Mouse (Mus musculus): ENCODE data around the gene Ceacam18. TPM values are rescaled to one million over a fixed set of nuclear protein-coding genes. Genes with fewer than 3 reads are reported as not detected.

The Ceacam18 gene
- polyA plus RNA-seq (2012; rRNA removed) = 0.04 TPM in 1 of 2 replicates, not detected in the other

- Histone ChIP-seq H3K4me3 (ENCODE audit: insufficient read depth, low read length) (no peak within 1 kb of the TSS), H3K4me1 (ENCODE audit: control insufficient read depth, insufficient read depth, low read length) (no peaks in the 10 kb centered on the region), H3K27ac (ENCODE audit: insufficient read depth, low read length) (no peak within 1 kb of the TSS)
- TF ChIP-seq POLR2A (IDR thresholded peaks at IDR 0.05; ENCODE audit: extremely low read depth, insufficient read depth, low read length) = no peak
- TF ChIP-seq CTCF (IDR thresholded peaks at IDR 0.05; ENCODE audit: extremely low read depth, insufficient read depth, low read length) = no peak
These were observed at the start of gene Ceacam18 for GRCm38 (mm10) chr7:43634500-43634899. Gene Ceacam18 (plus strand): TSS chr7:43634707.

GRCm38 (mm10) chr7:43584790-43585189, 49.7 kb upstream of the Ceacam18 start:
- TF ChIP-seq POLR2A (IDR thresholded peaks at IDR 0.05; ENCODE audit: extremely low read depth, insufficient read depth, low read length) (no peak), CTCF (IDR thresholded peaks at IDR 0.05; ENCODE audit: extremely low read depth, insufficient read depth, low read length) (peak; percentile 20; the same call in 1 of the 2 replicates)
- no peaks in the 10 kb centered on the region; the same call in 1 of the 2 replicates for H3K4me1 ChIP-seq (ENCODE audit: control insufficient read depth, insufficient read depth, low read length)
- no peak overlapping the region for H3K27ac ChIP-seq (ENCODE audit: insufficient read depth, low read length)
- no peak overlapping the region for H3K4me3 ChIP-seq (ENCODE audit: insufficient read depth, low read length)

GRCm38 (mm10) chr7:43601884-43602283, 32.6 kb upstream of the Ceacam18 start:
- TF ChIP-seq POLR2A (IDR thresholded peaks at IDR 0.05; ENCODE audit: extremely low read depth, insufficient read depth, low read length) (no peak), CTCF (IDR thresholded peaks at IDR 0.05; ENCODE audit: extremely low read depth, insufficient read depth, low read length) (no peak)
- Histone ChIP-seq H3K4me3 (ENCODE audit: insufficient read depth, low read length) (no peak overlapping the region), H3K27ac (ENCODE audit: insufficient read depth, low read length) (no peak overlapping the region), H3K4me1 (ENCODE audit: control insufficient read depth, insufficient read depth, low read length) (no peaks in the 10 kb centered on the region; the same call in 1 of the 2 replicates)

- TF ChIP-seq POLR2A (IDR thresholded peaks at IDR 0.05; ENCODE audit: extremely low read depth, insufficient read depth, low read length) (no peak), CTCF (IDR thresholded peaks at IDR 0.05; ENCODE audit: extremely low read depth, insufficient read depth, low read length) (no peak)
- H3K4me3 ChIP-seq (ENCODE audit: insufficient read depth, low read length) = peak within 1 kb of the TSS; percentile 26
These were observed 27.4 kb upstream of the Ceacam18 start, which contains the start of gene Zfp819 for GRCm38 (mm10) chr7:43606896-43607742. Gene Zfp819 (plus strand): TSS chr7:43607169.

GRCm38 (mm10) chr7:43607743-43608287, 26.7 kb upstream of the Ceacam18 start:
- no peak for TF ChIP-seq POLR2A (IDR thresholded peaks at IDR 0.05; ENCODE audit: extremely low read depth, insufficient read depth, low read length)
- TF ChIP-seq CTCF (IDR thresholded peaks at IDR 0.05; ENCODE audit: extremely low read depth, insufficient read depth, low read length) = no peak
- Histone ChIP-seq H3K27ac (ENCODE audit: insufficient read depth, low read length) (no peak overlapping the region), H3K4me3 (ENCODE audit: insufficient read depth, low read length) (no peak overlapping the region; the same call in 1 of the 2 replicates), H3K4me1 (ENCODE audit: control insufficient read depth, insufficient read depth, low read length) (no peaks in the 10 kb centered on the region)

More at GRCm38 (mm10) chr7:43606896-43607742, 27.4 kb upstream of the Ceacam18 start, which contains the start of gene Zfp819:
- Histone ChIP-seq H3K27ac (ENCODE audit: insufficient read depth, low read length) (no peak within 1 kb of the TSS), H3K4me1 (ENCODE audit: control insufficient read depth, insufficient read depth, low read length) (no peaks in the 10 kb centered on the region; the same call in 1 of the 2 replicates)

- no peaks in the 10 kb centered on the region for H3K4me1 ChIP-seq (ENCODE audit: control insufficient read depth, insufficient read depth, low read length)
- TF ChIP-seq CTCF (IDR thresholded peaks at IDR 0.05; ENCODE audit: extremely low read depth, insufficient read depth, low read length) (no peak), POLR2A (IDR thresholded peaks at IDR 0.05; ENCODE audit: extremely low read depth, insufficient read depth, low read length) (no peak)
- no peak overlapping the region for H3K4me3 ChIP-seq (ENCODE audit: insufficient read depth, low read length)
- no peak overlapping the region for H3K27ac ChIP-seq (ENCODE audit: insufficient read depth, low read length)
These were observed 26.1 kb upstream of the Ceacam18 start for GRCm38 (mm10) chr7:43608316-43608824.

- Histone ChIP-seq H3K4me1 (ENCODE audit: control insufficient read depth, insufficient read depth, low read length) (no peaks in the 10 kb centered on the region), H3K4me3 (ENCODE audit: insufficient read depth, low read length) (no peak overlapping the region), H3K27ac (ENCODE audit: insufficient read depth, low read length) (no peak overlapping the region)
- TF ChIP-seq POLR2A (IDR thresholded peaks at IDR 0.05; ENCODE audit: extremely low read depth, insufficient read depth, low read length) = no peak
- no peak for TF ChIP-seq CTCF (IDR thresholded peaks at IDR 0.05; ENCODE audit: extremely low read depth, insufficient read depth, low read length)
These were observed 20.5 kb upstream of the Ceacam18 start for GRCm38 (mm10) chr7:43613816-43614551.

- Histone ChIP-seq H3K4me1 (ENCODE audit: control insufficient read depth, insufficient read depth, low read length) (no peaks in the 10 kb centered on the region), H3K27ac (ENCODE audit: insufficient read depth, low read length) (no peak overlapping the region), H3K4me3 (ENCODE audit: insufficient read depth, low read length) (no peak overlapping the region)
- TF ChIP-seq POLR2A (IDR thresholded peaks at IDR 0.05; ENCODE audit: extremely low read depth, insufficient read depth, low read length) = no peak
- no peak for TF ChIP-seq CTCF (IDR thresholded peaks at IDR 0.05; ENCODE audit: extremely low read depth, insufficient read depth, low read length)
These were observed 11.6 kb upstream of the Ceacam18 start for GRCm38 (mm10) chr7:43622927-43623326.

GRCm38 (mm10) chr7:43623819-43624218, 10.7 kb upstream of the Ceacam18 start:
- Histone ChIP-seq H3K4me3 (ENCODE audit: insufficient read depth, low read length) (no peak overlapping the region), H3K4me1 (ENCODE audit: control insufficient read depth, insufficient read depth, low read length) (no peaks in the 10 kb centered on the region), H3K27ac (ENCODE audit: insufficient read depth, low read length) (no peak overlapping the region)
- TF ChIP-seq POLR2A (IDR thresholded peaks at IDR 0.05; ENCODE audit: extremely low read depth, insufficient read depth, low read length) (no peak), CTCF (IDR thresholded peaks at IDR 0.05; ENCODE audit: extremely low read depth, insufficient read depth, low read length) (no peak)
